Mouse (Mus musculus): Measurements from ENCODE around the gene Pitpnm1. TPM values are rescaled to one million over a fixed set of nuclear protein-coding genes. Genes with fewer than 3 reads are reported as not detected.

Pitpnm1 gene
- polyA plus RNA-seq (2015; fragmentation: Nextera tagmentation; extraction: Ambion mirVana) = 72.1 and 80.9 TPM in 2 replicates

- Histone ChIP-seq H3K9me3 (replicated peaks) (no peaks in the 10 kb centered on the region), H3K27ac (replicated peaks) (peak within 1 kb of the TSS; percentile 72), H3K27me3 (replicated peaks) (no peaks in the 10 kb centered on the region), H3K4me3 (replicated peaks) (peak within 1 kb of the TSS; percentile 66), H3K9ac (replicated peaks) (peak within 1 kb of the TSS; percentile 75), H3K36me3 (peaks cover 14% of the 10 kb centered on the region; the same call in 1 of the 2 replicates), H3K4me1 (peaks cover 70% of the 10 kb centered on the region), H3K4me2 (peak within 1 kb of the TSS; percentile 84)
- under 1% methylated on average over 53 of the region's 53 CpGs for WGBS
- ATAC-seq (ENCODE audit: low FRiP score) = no peak
Measured at GRCm38 (mm10) chr19:4099837-4100717, at the start of gene Pitpnm1. Gene Pitpnm1 (plus strand): TSS chr19:4099998.

GRCm38 (mm10) chr19:4051016-4051415, 48.8 kb upstream of the Pitpnm1 start:
- WGBS = 95% methylated on average over 5 of the region's 5 CpGs
- Histone ChIP-seq H3K4me3 (replicated peaks) (no peak overlapping the region), H3K27ac (replicated peaks) (no peak overlapping the region), H3K27me3 (replicated peaks) (no peaks in the 10 kb centered on the region), H3K9ac (replicated peaks) (no peak overlapping the region), H3K4me1 (0 out of 2 replicates have a peak, but pooled peaks cover 2% of the 10 kb centered on the region), H3K9me3 (replicated peaks) (no peaks in the 10 kb centered on the region), H3K36me3 (no peaks in the 10 kb centered on the region), H3K4me2 (no peak overlapping the region)
- ATAC-seq (ENCODE audit: low FRiP score) = no peak

- H3K27ac ChIP-seq (replicated peaks) = no peak overlapping the region
Measured at GRCm38 (mm10) chr19:4051741-4052515, 47.9 kb upstream of the Pitpnm1 start.

GRCm38 (mm10) chr19:4052516-4053030, 47.2 kb upstream of the Pitpnm1 start:
- no peak for ATAC-seq (ENCODE audit: low FRiP score)
- no peak overlapping the region for H3K4me2 ChIP-seq
- no peak overlapping the region for H3K27ac ChIP-seq (replicated peaks)
- no peaks in the 10 kb centered on the region for H3K27me3 ChIP-seq (replicated peaks)
- H3K4me1 ChIP-seq = no peaks in the 10 kb centered on the region
- WGBS = 75% methylated on average over 5 of the region's 5 CpGs
- no peaks in the 10 kb centered on the region for H3K9me3 ChIP-seq (replicated peaks)
- H3K4me3 ChIP-seq (replicated peaks) = no peak overlapping the region
- H3K36me3 ChIP-seq = no peaks in the 10 kb centered on the region
- H3K9ac ChIP-seq (replicated peaks) = no peak overlapping the region

More at GRCm38 (mm10) chr19:4051741-4052515, 47.9 kb upstream of the Pitpnm1 start:
- 55% methylated on average over 10 of the region's 10 CpGs for WGBS
- Histone ChIP-seq H3K9ac (replicated peaks) (no peak overlapping the region), H3K4me2 (no peak overlapping the region), H3K36me3 (no peaks in the 10 kb centered on the region), H3K9me3 (replicated peaks) (no peaks in the 10 kb centered on the region), H3K4me1 (no peaks in the 10 kb centered on the region), H3K4me3 (replicated peaks) (no peak overlapping the region), H3K27me3 (replicated peaks) (no peaks in the 10 kb centered on the region)
- ATAC-seq (ENCODE audit: low FRiP score) = no peak

- Histone ChIP-seq H3K4me2 (no peak overlapping the region), H3K27me3 (replicated peaks) (no peaks in the 10 kb centered on the region), H3K27ac (replicated peaks) (no peak overlapping the region), H3K4me1 (no peaks in the 10 kb centered on the region), H3K4me3 (replicated peaks) (no peak overlapping the region), H3K9ac (replicated peaks) (no peak overlapping the region), H3K9me3 (replicated peaks) (no peaks in the 10 kb centered on the region), H3K36me3 (no peaks in the 10 kb centered on the region)
- ATAC-seq (ENCODE audit: low FRiP score) = no peak
- WGBS = 93% methylated on average over 5 of the region's 5 CpGs
Measured at GRCm38 (mm10) chr19:4054613-4055012, 45.2 kb upstream of the Pitpnm1 start.

GRCm38 (mm10) chr19:4055216-4055946, 44.4 kb upstream of the Pitpnm1 start:
- Histone ChIP-seq H3K36me3 (no peaks in the 10 kb centered on the region), H3K4me3 (replicated peaks) (no peak overlapping the region), H3K27ac (replicated peaks) (no peak overlapping the region), H3K27me3 (replicated peaks) (no peaks in the 10 kb centered on the region), H3K9me3 (replicated peaks) (no peaks in the 10 kb centered on the region), H3K9ac (replicated peaks) (no peak overlapping the region), H3K4me1 (no peaks in the 10 kb centered on the region), H3K4me2 (no peak overlapping the region)
- 82% methylated on average over 8 of the region's 8 CpGs for WGBS
- ATAC-seq (ENCODE audit: low FRiP score) = no peak

- Histone ChIP-seq H3K27me3 (replicated peaks) (no peaks in the 10 kb centered on the region), H3K27ac (replicated peaks) (no peak overlapping the region), H3K9ac (replicated peaks) (no peak overlapping the region), H3K9me3 (replicated peaks) (no peaks in the 10 kb centered on the region), H3K4me3 (replicated peaks) (no peak overlapping the region), H3K4me2 (no peak overlapping the region), H3K36me3 (no peaks in the 10 kb centered on the region), H3K4me1 (no peaks in the 10 kb centered on the region)
- 68% methylated on average over 15 of the region's 15 CpGs for WGBS
- no peak for ATAC-seq (ENCODE audit: low FRiP score)
Measured at GRCm38 (mm10) chr19:4055947-4056693, 43.7 kb upstream of the Pitpnm1 start.

GRCm38 (mm10) chr19:4056727-4057126, 43.1 kb upstream of the Pitpnm1 start:
- Histone ChIP-seq H3K9ac (replicated peaks) (no peak overlapping the region), H3K4me3 (replicated peaks) (no peak overlapping the region), H3K4me1 (no peaks in the 10 kb centered on the region), H3K36me3 (no peaks in the 10 kb centered on the region), H3K4me2 (no peak overlapping the region), H3K27ac (replicated peaks) (no peak overlapping the region), H3K27me3 (replicated peaks) (no peaks in the 10 kb centered on the region), H3K9me3 (replicated peaks) (no peaks in the 10 kb centered on the region)
- no peak for ATAC-seq (ENCODE audit: low FRiP score)
- 33% methylated on average over 4 of the region's 4 CpGs for WGBS

- WGBS = 87% methylated on average over 13 of the region's 13 CpGs
- Histone ChIP-seq H3K27ac (replicated peaks) (no peak overlapping the region), H3K36me3 (no peaks in the 10 kb centered on the region), H3K4me3 (replicated peaks) (no peak overlapping the region), H3K4me1 (no peaks in the 10 kb centered on the region), H3K4me2 (no peak overlapping the region), H3K9me3 (replicated peaks) (no peaks in the 10 kb centered on the region), H3K27me3 (replicated peaks) (no peaks in the 10 kb centered on the region), H3K9ac (replicated peaks) (no peak overlapping the region)
- ATAC-seq (ENCODE audit: low FRiP score) = no peak
Measured at GRCm38 (mm10) chr19:4057389-4057788, 42.4 kb upstream of the Pitpnm1 start.

GRCm38 (mm10) chr19:4057962-4058361, 41.8 kb upstream of the Pitpnm1 start:
- no peak for ATAC-seq (ENCODE audit: low FRiP score)
- Histone ChIP-seq H3K27ac (replicated peaks) (no peak overlapping the region), H3K4me2 (no peak overlapping the region), H3K9me3 (replicated peaks) (no peaks in the 10 kb centered on the region), H3K9ac (replicated peaks) (no peak overlapping the region), H3K27me3 (replicated peaks) (no peaks in the 10 kb centered on the region), H3K36me3 (no peaks in the 10 kb centered on the region), H3K4me3 (replicated peaks) (no peak overlapping the region), H3K4me1 (no peaks in the 10 kb centered on the region)
- WGBS = 98% methylated on average over 7 of the region's 7 CpGs

GRCm38 (mm10) chr19:4058581-4058980, 41.2 kb upstream of the Pitpnm1 start:
- ATAC-seq (ENCODE audit: low FRiP score) = no peak
- Histone ChIP-seq H3K27ac (replicated peaks) (no peak overlapping the region), H3K9ac (replicated peaks) (no peak overlapping the region), H3K9me3 (replicated peaks) (no peaks in the 10 kb centered on the region), H3K4me3 (replicated peaks) (no peak overlapping the region), H3K4me2 (no peak overlapping the region), H3K36me3 (no peaks in the 10 kb centered on the region), H3K27me3 (replicated peaks) (no peaks in the 10 kb centered on the region), H3K4me1 (no peaks in the 10 kb centered on the region)
- WGBS = 90% methylated on average over 5 of the region's 5 CpGs

Data from neural tube, embryonic 15.5 days (tissue).